Mouse (Mus musculus): ENCODE results near the gene Zfp81. TPM values are rescaled to one million over a fixed set of nuclear protein-coding genes. Genes with fewer than 3 reads are reported as not detected.

The Zfp81 gene
- polyA plus RNA-seq, 1 experiment from 2014 or later = 15.6 TPM

Other genes with a start within 250 kb of the Zfp81 start
- gene Morc2b, start 219.2 kb downstream of the Zfp81 start, polyA plus RNA-seq (2014; fragmentation: Nextera tagmentation; extraction: Ambion mirVana) = 0.14 and 0.22 TPM in 2 replicates
- gene Olfr55, start 190.4 kb downstream of the Zfp81 start, polyA plus RNA-seq (2014; fragmentation: Nextera tagmentation; extraction: Ambion mirVana) = 0.04 and 0.05 TPM in 2 replicates
- gene Olfr239, start 167.6 kb downstream of the Zfp81 start, polyA plus RNA-seq (2014; fragmentation: Nextera tagmentation; extraction: Ambion mirVana) = not detected in 2 replicates
- 0.06 TPM in 1 of 2 replicates, not detected in the other for gene Olfr1564, start 137.2 kb downstream of the Zfp81 start, polyA plus RNA-seq (2014; fragmentation: Nextera tagmentation; extraction: Ambion mirVana)
- 18.9 and 20.7 TPM in 2 replicates for gene Zfp955a, start 103.7 kb downstream of the Zfp81 start, polyA plus RNA-seq (2014; fragmentation: Nextera tagmentation; extraction: Ambion mirVana)
- 0.03 and 0.05 TPM in 2 replicates for gene Olfr63, start 94.2 kb downstream of the Zfp81 start, polyA plus RNA-seq (2014; fragmentation: Nextera tagmentation; extraction: Ambion mirVana)
- gene Zfp955b, start 69.3 kb downstream of the Zfp81 start, polyA plus RNA-seq (2014; fragmentation: Nextera tagmentation; extraction: Ambion mirVana) = 9.8 and 10.4 TPM in 2 replicates
- gene Zfp101, start 35.8 kb upstream of the Zfp81 start, polyA plus RNA-seq (2014; fragmentation: Nextera tagmentation; extraction: Ambion mirVana) = 21.6 and 23.7 TPM in 2 replicates
- gene Actl9, start 74.0 kb upstream of the Zfp81 start, polyA plus RNA-seq (2014; fragmentation: Nextera tagmentation; extraction: Ambion mirVana) = not detected in 2 replicates
- gene Adamts10, start 165.3 kb upstream of the Zfp81 start, polyA plus RNA-seq (2014; fragmentation: Nextera tagmentation; extraction: Ambion mirVana) = 29.2 and 36.6 TPM in 2 replicates
- 1.6 and 3.0 TPM in 2 replicates for gene Myo1f, start 196.8 kb upstream of the Zfp81 start, polyA plus RNA-seq (2014; fragmentation: Nextera tagmentation; extraction: Ambion mirVana)